Mouse (Mus musculus) olfactory bulb, adult 2 months (tissue): ENCODE results near the gene Sh2d7.

ENCODE experiments used
- CTCF ChIP-seq: fragments of 200-500 bp; IDR thresholded peaks from 2 replicates; pipeline ENCODE4 v1.5.1; 2012; ENCODE audit warnings: low read depth, mild to moderate bottlenecking, low read length, moderate library complexity; ENCODE audit not compliant: insufficient read depth
- POLR2A ChIP-seq: fragments of 200-500 bp; IDR thresholded peaks from 2 replicates; pipeline ENCODE4 v1.6.1; 2012; ENCODE audit warnings: mild to moderate bottlenecking, low read depth, low read length, moderate library complexity; ENCODE audit not compliant: insufficient read depth

DNA sequence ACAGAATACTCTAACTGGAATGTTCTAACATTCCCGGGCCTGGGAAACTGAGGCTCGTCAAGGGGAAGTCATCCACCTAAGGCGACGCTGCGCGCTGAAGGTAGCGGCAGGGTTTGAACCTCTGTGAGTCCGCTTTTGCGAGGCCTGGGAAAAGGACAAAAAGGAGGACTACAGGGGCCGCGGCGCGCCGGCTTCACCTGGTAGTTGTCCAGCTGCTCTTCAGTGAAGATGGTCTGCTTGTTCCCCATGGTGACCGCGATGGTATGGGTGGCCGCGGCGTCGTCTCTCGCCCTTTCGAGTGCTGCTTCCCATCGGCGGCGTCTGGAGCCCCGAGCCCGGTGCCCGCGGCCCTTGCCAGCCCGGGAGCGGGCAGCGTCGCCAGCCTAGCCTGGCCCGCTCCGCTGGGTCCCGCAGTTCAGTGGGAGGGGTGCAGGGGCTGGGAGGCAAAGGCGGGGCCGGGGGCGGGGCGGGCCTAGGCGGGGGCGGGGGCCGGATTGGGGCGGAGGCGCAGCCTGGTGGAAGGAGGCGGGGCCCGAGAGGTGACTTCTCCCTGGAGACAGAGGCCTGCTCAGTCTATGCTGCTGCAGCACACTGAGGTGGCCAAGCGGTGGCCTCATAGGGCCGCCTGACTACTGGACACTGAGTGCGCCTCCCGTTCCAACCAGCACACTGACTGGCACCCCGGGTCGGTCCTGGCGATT, 21.1 kb downstream of the Sh2d7 start, which contains the start of gene Cib2:
- TF ChIP-seq CTCF (no peak), POLR2A (no peak; the same call in 1 of the 2 replicates)
